Mouse (Mus musculus): ENCODE results near the gene Actn3. TPM values are rescaled to one million over a fixed set of nuclear protein-coding genes. Genes with fewer than 3 reads are reported as not detected.

Actn3 gene
- polyA plus RNA-seq (2012; rRNA removed; ENCODE audit: low replicate concordance) = 0.54 and 894 TPM in 2 replicates

DNA sequence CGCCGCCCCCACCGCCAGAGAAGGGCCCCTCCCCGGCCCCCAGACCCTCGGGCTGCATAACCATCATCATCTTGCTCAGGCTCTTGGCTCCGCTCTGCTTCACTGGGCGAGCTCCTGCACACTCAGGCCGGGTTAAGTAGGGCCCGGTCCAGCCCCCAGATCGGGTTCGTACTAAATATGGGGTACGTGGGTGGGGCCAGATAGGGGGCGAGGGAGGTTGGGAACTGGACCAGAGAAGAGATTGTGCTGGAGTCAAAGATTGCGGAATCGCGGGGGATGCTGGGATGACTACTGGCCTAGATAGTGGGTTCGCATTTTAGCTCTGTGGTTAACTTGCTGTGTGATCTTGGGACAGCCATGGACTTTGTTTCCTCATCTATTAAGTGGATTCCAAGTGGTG is at the start of gene Actn3:
Actn3 (minus strand) TSS at position 125 of the 400 bp plus-strand sequence.

DNA sequence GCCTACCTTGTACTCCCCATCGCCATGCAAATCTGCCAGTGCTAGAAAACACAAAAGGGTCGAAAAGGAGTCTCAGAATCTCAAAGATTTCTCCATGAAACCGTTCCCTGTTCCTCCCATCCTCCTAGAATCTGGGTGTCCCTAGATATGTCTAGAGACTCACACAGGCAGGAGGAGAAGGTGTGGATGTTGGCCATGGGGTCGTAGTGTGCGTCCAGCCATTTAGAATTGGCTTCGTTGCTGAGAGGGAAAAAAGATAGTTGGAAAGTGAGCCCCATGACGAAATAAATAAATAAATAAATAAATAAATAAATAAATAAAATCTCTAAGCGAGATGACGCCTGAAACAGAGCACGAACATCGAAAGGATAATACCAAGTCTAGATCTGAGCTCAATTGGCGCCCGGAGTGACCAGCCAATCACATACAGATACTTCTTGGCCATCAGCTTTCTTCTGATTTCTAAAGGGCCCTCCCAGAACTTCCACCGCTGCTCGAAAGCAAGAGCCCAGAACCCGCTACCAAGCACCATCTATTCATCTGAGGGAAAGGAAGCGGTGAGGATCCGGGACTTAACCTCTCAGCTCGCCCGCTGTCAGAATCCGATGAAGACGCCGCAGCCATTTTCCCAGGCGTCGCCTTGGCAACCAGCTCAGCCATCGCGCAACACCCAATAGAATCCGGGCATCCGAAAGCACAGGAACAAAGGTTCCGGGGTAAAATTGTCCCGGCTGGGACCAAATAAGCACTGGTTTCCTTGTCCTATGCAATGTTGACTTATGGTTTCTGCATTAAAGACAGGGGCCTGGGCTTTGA is 28.5 kb upstream of the Actn3 start, which contains the start of gene Bbs1:
Bbs1 (minus strand) TSS at position 650 of the 816 bp plus-strand sequence.

DNA sequence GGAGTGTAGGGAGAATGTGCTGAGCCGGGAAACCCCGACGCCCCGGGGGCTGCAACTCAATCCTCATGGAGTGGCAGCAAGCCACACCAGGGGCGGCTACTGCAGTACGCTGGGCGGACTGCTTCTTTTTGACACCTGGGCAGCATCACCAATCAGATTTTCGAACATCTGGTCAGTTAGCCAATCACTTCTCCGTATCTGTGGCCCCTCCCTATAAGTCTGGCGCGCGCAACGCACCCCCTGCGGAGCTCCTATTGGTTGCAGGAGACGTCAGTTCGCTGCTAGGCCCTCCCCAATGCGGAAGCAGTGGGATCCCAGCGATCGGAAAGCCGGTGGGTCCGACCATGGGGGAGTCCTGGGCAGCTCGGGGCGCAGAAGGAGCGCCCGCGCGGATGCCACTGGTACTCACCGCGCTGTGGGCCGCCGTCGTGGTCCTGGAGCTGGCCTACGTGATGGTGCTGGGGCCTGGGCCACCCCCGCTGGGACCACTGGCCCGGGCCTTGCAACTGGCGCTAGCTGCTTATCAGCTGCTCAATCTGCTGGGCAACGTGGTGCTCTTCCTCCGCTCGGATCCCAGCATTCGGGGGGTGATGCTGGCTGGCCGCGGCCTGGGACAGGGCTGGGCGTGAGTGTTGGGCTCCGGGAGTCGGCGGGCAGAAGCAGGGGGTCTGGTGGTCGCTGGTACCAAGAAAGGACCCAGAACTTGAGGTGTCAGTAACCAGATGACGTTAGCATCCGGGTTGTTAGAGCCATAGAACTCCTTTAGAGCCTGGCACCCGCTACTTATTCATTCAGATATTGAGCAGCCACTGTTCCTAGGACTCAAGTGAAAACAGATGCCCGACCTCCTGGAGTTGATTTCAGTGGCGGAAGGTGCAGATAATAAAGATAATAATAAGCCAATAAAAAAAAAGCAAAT is 955 bp upstream of the Actn3 start, which contains the start of gene Zdhhc24:
Zdhhc24 (plus strand) TSS at position 264 of the 919 bp plus-strand sequence.

DNA sequence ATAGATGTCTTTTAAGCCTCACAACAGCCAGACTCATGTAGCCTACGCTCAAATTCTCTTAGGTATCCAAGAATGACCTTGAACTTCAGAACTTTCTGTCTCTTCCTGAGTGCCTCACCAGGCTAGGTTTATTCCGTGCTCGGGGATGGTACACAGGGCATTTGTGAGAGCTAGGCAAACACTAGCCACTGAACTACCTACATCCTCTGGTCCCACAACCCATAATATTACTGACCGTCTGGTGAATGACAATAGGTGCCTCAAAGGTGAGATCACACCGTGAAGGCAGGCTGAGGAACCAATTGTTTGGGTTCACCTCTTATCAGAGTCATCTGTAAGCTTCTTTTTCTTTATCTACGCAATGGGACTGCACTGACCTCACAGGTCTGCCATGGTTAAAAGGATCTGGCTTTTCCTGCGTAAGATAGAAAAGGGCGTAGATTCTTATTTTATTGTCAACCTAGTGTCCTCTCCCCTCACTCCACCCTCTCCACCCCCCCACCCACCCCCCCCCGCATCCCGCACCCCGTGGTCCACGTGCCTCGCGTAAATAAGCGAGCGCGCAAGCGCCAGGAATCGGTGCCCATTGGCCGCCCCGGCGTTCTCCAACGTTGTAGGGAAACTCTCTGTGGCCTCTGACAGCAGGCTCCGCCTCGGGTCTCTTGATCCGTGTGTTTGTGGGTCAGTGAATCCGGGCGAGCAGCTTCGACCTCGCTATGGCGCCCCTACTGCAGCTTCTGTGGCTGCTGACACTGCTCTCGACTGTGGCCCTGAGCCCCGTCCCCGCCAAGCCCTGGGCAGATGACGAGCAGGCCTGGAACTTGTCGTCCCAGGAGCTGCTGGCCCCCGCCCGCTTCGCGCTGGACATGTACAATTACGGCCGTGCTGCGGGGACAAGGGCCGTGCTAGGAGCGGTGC is 22.9 kb downstream of the Actn3 start, which contains the start of gene Ctsf:
Ctsf (plus strand) TSS at position 579 of the 918 bp plus-strand sequence.

DNA sequence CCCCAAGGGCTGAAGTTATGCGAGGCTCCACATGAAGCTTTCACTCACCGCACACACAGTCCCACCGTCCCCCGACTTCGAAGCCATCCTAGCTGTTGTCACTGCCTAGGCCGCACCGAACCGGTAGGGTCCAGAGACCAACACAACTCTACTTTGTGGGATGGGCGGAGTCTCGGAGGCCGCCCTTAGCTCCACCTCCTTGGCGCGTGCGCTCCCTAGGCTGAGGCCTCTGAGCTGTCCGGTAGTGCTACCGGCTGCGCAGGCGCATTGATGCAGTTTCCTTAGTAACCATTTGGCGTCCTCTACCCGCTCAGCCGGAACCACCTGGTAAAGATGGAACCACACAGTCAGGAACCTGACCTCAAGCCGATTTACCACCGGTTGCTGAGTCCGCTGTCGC is 38.6 kb downstream of the Actn3 start, which contains the start of the genes Ccs and Ccdc87:
Ccs (minus strand) TSS at position 184 of the 400 bp plus-strand sequence.
Ccdc87 (plus strand) TSS at position 218 of the 400 bp plus-strand sequence.

Other genes with a start within 250 kb of the Actn3 start
- 0.89 and 0.98 TPM in 2 replicates for gene Gm960, start 179.2 kb downstream of the Actn3 start, polyA plus RNA-seq (2012; rRNA removed; ENCODE audit: low replicate concordance)
- gene Sptbn2, start 166.7 kb downstream of the Actn3 start, polyA plus RNA-seq (2012; rRNA removed; ENCODE audit: low replicate concordance) = 2.4 and 3.1 TPM in 2 replicates
- 7.6 and 8.1 TPM in 2 replicates for gene Rbm4b, start 121.4 kb downstream of the Actn3 start, polyA plus RNA-seq (2012; rRNA removed; ENCODE audit: low replicate concordance)
- gene Rbm4, start 84.0 kb downstream of the Actn3 start, polyA plus RNA-seq (2012; rRNA removed; ENCODE audit: low replicate concordance) = 30.1 and 37.6 TPM in 2 replicates
- gene Gm21992, start 66.3 kb downstream of the Actn3 start, polyA plus RNA-seq (2012; rRNA removed; ENCODE audit: low replicate concordance) = 16.6 and 27.0 TPM in 2 replicates
- gene Rbm14, start 66.3 kb downstream of the Actn3 start, polyA plus RNA-seq (2012; rRNA removed; ENCODE audit: low replicate concordance) = 47.0 and 81.2 TPM in 2 replicates
- gene Ccs, start 38.6 kb downstream of the Actn3 start, polyA plus RNA-seq (2012; rRNA removed; ENCODE audit: low replicate concordance) = 28.5 and 29.5 TPM in 2 replicates
- gene Ccdc87, start 38.5 kb downstream of the Actn3 start, polyA plus RNA-seq (2012; rRNA removed; ENCODE audit: low replicate concordance) = 0.07 TPM in 1 of 2 replicates, not detected in the other
- gene Ctsf, start 22.8 kb downstream of the Actn3 start, polyA plus RNA-seq (2012; rRNA removed; ENCODE audit: low replicate concordance) = 103 and 209 TPM in 2 replicates
- 29.8 and 33.4 TPM in 2 replicates for gene Zdhhc24, start 759 bp upstream of the Actn3 start, polyA plus RNA-seq (2012; rRNA removed; ENCODE audit: low replicate concordance)
- gene Bbs1, start 28.7 kb upstream of the Actn3 start, polyA plus RNA-seq (2012; rRNA removed; ENCODE audit: low replicate concordance) = 2.7 and 4.2 TPM in 2 replicates
- gene Dpp3, start 50.4 kb upstream of the Actn3 start, polyA plus RNA-seq (2012; rRNA removed; ENCODE audit: low replicate concordance) = 87.1 and 105 TPM in 2 replicates
- gene Peli3, start 65.2 kb upstream of the Actn3 start, polyA plus RNA-seq (2012; rRNA removed; ENCODE audit: low replicate concordance) = 6.9 and 8.4 TPM in 2 replicates
- gene Mrpl11, start 84.2 kb upstream of the Actn3 start, polyA plus RNA-seq (2012; rRNA removed; ENCODE audit: low replicate concordance) = 19.5 and 24.0 TPM in 2 replicates
- gene Npas4, start 112.4 kb upstream of the Actn3 start, polyA plus RNA-seq (2012; rRNA removed; ENCODE audit: low replicate concordance) = 0.47 and 0.59 TPM in 2 replicates
- gene Slc29a2, start 146.0 kb upstream of the Actn3 start, polyA plus RNA-seq (2012; rRNA removed; ENCODE audit: low replicate concordance) = 8.9 and 19.4 TPM in 2 replicates
- gene B4gat1, start 160.9 kb upstream of the Actn3 start, polyA plus RNA-seq (2012; rRNA removed; ENCODE audit: low replicate concordance) = 33.1 and 40.6 TPM in 2 replicates
- gene AC124502.3, start 161.0 kb upstream of the Actn3 start, polyA plus RNA-seq (2012; rRNA removed; ENCODE audit: low replicate concordance) = 0.11 and 0.20 TPM in 2 replicates
- 31.7 and 37.6 TPM in 2 replicates for gene Brms1, start 163.4 kb upstream of the Actn3 start, polyA plus RNA-seq (2012; rRNA removed; ENCODE audit: low replicate concordance)
- 11.1 and 16.2 TPM in 2 replicates for gene Rin1, start 172.6 kb upstream of the Actn3 start, polyA plus RNA-seq (2012; rRNA removed; ENCODE audit: low replicate concordance)
- 119 and 148 TPM in 2 replicates for gene Cd248, start 190.2 kb upstream of the Actn3 start, polyA plus RNA-seq (2012; rRNA removed; ENCODE audit: low replicate concordance)
- 0.20 and 0.41 TPM in 2 replicates for gene Tmem151a, start 207.6 kb upstream of the Actn3 start, polyA plus RNA-seq (2012; rRNA removed; ENCODE audit: low replicate concordance)
- 170 and 227 TPM in 2 replicates for gene Yif1a, start 210.6 kb upstream of the Actn3 start, polyA plus RNA-seq (2012; rRNA removed; ENCODE audit: low replicate concordance)
- gene Cnih2, start 220.6 kb upstream of the Actn3 start, polyA plus RNA-seq (2012; rRNA removed; ENCODE audit: low replicate concordance) = 0.96 and 3.2 TPM in 2 replicates
- 267 and 345 TPM in 2 replicates for gene Rab1b, start 229.2 kb upstream of the Actn3 start, polyA plus RNA-seq (2012; rRNA removed; ENCODE audit: low replicate concordance)
- gene Klc2, start 240.7 kb upstream of the Actn3 start, polyA plus RNA-seq (2012; rRNA removed; ENCODE audit: low replicate concordance) = 44.4 and 46.1 TPM in 2 replicates

Data from mammary gland, adult 2 months (tissue).